Mouse (Mus musculus): Measurements from ENCODE around the gene Rundc3a. TPM values are rescaled to one million over a fixed set of nuclear protein-coding genes. Genes with fewer than 3 reads are reported as not detected.

The Rundc3a gene
- polyA plus RNA-seq (2014; fragmentation: Nextera tagmentation; extraction: Ambion mirVana): 115 and 125 TPM in 2 replicates

GRCm38 (mm10) chr11:102393238-102393634 lies at the start of gene Rundc3a:
Gene Rundc3a (plus strand): TSS chr11:102393403.
- Histone ChIP-seq H3K4me3 (ENCODE audit: low read depth, low read length) (peak within 1 kb of the TSS; percentile 83), H3K9ac (ENCODE audit: low read length) (peak within 1 kb of the TSS; percentile 88), H3K9me3 (replicated peaks; ENCODE audit: control insufficient read depth, low read length) (no peaks in the 10 kb centered on the region), H3K27me3 (replicated peaks; ENCODE audit: control insufficient read depth, insufficient read depth, low read length) (no peaks in the 10 kb centered on the region), H3K4me1 (ENCODE audit: control insufficient read depth, insufficient read depth, low read length) (peaks cover 32% of the 10 kb centered on the region), H3K4me2 (ENCODE audit: low read length) (peak within 1 kb of the TSS; percentile 78), H3K27ac (ENCODE audit: low read depth, low read length) (peak within 1 kb of the TSS; percentile 96), H3K36me3 (ENCODE audit: control insufficient read depth, insufficient read depth, low read length) (peaks cover 4% of the 10 kb centered on the region; the same call in 1 of the 2 replicates)
- DNase-seq (ENCODE audit: low spot score) (peak; percentile 97), ATAC-seq (peak; percentile 94)
- 1% methylated on average over 28 of the region's 34 CpGs for WGBS

GRCm38 (mm10) chr11:102344458-102344857 lies 48.7 kb upstream of the Rundc3a start:
- H3K9me3 ChIP-seq (replicated peaks; ENCODE audit: control insufficient read depth, low read length): no peaks in the 10 kb centered on the region
- no peak overlapping the region for H3K27ac ChIP-seq (ENCODE audit: low read depth, low read length)
- no peaks in the 10 kb centered on the region for H3K36me3 ChIP-seq (ENCODE audit: control insufficient read depth, insufficient read depth, low read length)
- DNase-seq (ENCODE audit: low spot score) (no peak), ATAC-seq (no peak)
- H3K4me3 ChIP-seq (ENCODE audit: low read depth, low read length): no peak overlapping the region
- no peak overlapping the region for H3K4me2 ChIP-seq (ENCODE audit: low read length)
- 90% methylated on average over 3 of the region's 3 CpGs for WGBS
- H3K4me1 ChIP-seq (ENCODE audit: control insufficient read depth, insufficient read depth, low read length): no peaks in the 10 kb centered on the region
- no peak overlapping the region for H3K9ac ChIP-seq (ENCODE audit: low read length)
- H3K27me3 ChIP-seq (replicated peaks; ENCODE audit: control insufficient read depth, insufficient read depth, low read length): no peaks in the 10 kb centered on the region

GRCm38 (mm10) chr11:102346926-102347325 lies 46.3 kb upstream of the Rundc3a start:
- no peaks in the 10 kb centered on the region for H3K9me3 ChIP-seq (replicated peaks; ENCODE audit: control insufficient read depth, low read length)
- ATAC-seq (no peak), DNase-seq (ENCODE audit: low spot score) (no peak)
- no peak overlapping the region for H3K9ac ChIP-seq (ENCODE audit: low read length)
- 63% methylated on average over 5 of the region's 5 CpGs for WGBS
- no peak overlapping the region for H3K27ac ChIP-seq (ENCODE audit: low read depth, low read length)
- H3K4me3 ChIP-seq (ENCODE audit: low read depth, low read length): no peak overlapping the region
- no peak overlapping the region for H3K4me2 ChIP-seq (ENCODE audit: low read length)
- H3K36me3 ChIP-seq (ENCODE audit: control insufficient read depth, insufficient read depth, low read length): no peaks in the 10 kb centered on the region
- H3K27me3 ChIP-seq (replicated peaks; ENCODE audit: control insufficient read depth, insufficient read depth, low read length): no peaks in the 10 kb centered on the region
- H3K4me1 ChIP-seq (ENCODE audit: control insufficient read depth, insufficient read depth, low read length): no peaks in the 10 kb centered on the region

GRCm38 (mm10) chr11:102347683-102348082 lies 45.5 kb upstream of the Rundc3a start:
- 55% methylated on average over 5 of the region's 5 CpGs for WGBS
- Histone ChIP-seq H3K9ac (ENCODE audit: low read length) (no peak overlapping the region), H3K36me3 (ENCODE audit: control insufficient read depth, insufficient read depth, low read length) (no peaks in the 10 kb centered on the region), H3K27me3 (replicated peaks; ENCODE audit: control insufficient read depth, insufficient read depth, low read length) (no peaks in the 10 kb centered on the region), H3K9me3 (replicated peaks; ENCODE audit: control insufficient read depth, low read length) (no peaks in the 10 kb centered on the region), H3K27ac (ENCODE audit: low read depth, low read length) (no peak overlapping the region), H3K4me1 (ENCODE audit: control insufficient read depth, insufficient read depth, low read length) (no peaks in the 10 kb centered on the region), H3K4me3 (ENCODE audit: low read depth, low read length) (no peak overlapping the region), H3K4me2 (ENCODE audit: low read length) (no peak overlapping the region)
- no peak for DNase-seq (ENCODE audit: low spot score)
- no peak for ATAC-seq

DNA sequence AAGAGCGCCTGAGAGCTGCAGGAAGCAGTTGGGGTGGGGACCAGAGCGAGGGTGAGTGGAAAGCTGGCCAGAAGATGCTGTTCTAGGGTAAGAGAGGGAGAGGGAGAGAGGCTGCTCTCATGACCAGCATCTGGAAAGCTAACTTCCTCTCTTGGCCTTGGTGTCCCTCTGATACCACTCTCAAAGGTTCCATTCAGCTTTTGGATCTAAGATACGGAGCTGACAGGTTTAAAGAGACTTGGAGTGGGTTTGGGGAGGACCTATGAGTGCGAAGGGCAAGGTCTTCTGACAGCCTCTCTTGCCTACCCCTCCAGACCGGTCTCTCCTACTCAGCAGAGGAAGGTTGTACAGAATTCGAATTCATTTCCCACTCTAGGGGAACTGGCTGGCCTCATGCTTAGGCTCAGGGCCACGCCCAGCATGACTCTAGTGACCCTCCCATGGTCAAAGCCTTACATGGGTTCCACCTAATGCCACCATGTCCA lies 45.1 kb upstream of the Rundc3a start:
- Histone ChIP-seq H3K4me1 (ENCODE audit: control insufficient read depth, insufficient read depth, low read length) (no peaks in the 10 kb centered on the region), H3K9ac (ENCODE audit: low read length) (no peak overlapping the region), H3K36me3 (ENCODE audit: control insufficient read depth, insufficient read depth, low read length) (no peaks in the 10 kb centered on the region), H3K27me3 (replicated peaks; ENCODE audit: control insufficient read depth, insufficient read depth, low read length) (no peaks in the 10 kb centered on the region), H3K9me3 (replicated peaks; ENCODE audit: control insufficient read depth, low read length) (no peaks in the 10 kb centered on the region), H3K4me3 (ENCODE audit: low read depth, low read length) (no peak overlapping the region), H3K27ac (ENCODE audit: low read depth, low read length) (no peak overlapping the region), H3K4me2 (ENCODE audit: low read length) (no peak overlapping the region)
- no peak for DNase-seq (ENCODE audit: low spot score)
- no peak for ATAC-seq
- 93% methylated on average over 7 of the region's 7 CpGs for WGBS

DNA sequence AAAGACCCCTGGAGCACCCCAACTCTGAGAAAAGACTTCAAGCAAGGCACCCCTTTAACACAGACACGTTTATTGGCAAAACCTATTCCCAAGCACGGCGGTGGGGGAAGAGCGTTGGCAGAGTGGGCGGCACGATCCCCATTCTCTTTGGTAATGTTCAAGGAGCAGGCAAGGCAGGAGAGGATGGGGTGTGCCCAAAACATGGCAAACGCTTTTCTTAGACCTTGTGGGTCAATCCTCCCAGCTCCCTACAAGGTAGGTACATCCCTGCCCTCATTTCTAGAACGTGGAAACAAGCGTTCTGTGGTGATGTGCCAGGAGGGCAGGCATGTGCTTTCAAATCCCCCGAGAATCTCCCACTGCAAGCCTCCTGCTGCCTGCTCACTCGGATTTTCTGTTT lies 44.4 kb upstream of the Rundc3a start:
- Histone ChIP-seq H3K4me1 (ENCODE audit: control insufficient read depth, insufficient read depth, low read length) (no peaks in the 10 kb centered on the region), H3K27me3 (replicated peaks; ENCODE audit: control insufficient read depth, insufficient read depth, low read length) (no peaks in the 10 kb centered on the region), H3K36me3 (ENCODE audit: control insufficient read depth, insufficient read depth, low read length) (no peaks in the 10 kb centered on the region), H3K27ac (ENCODE audit: low read depth, low read length) (no peak overlapping the region), H3K9ac (ENCODE audit: low read length) (no peak overlapping the region), H3K9me3 (replicated peaks; ENCODE audit: control insufficient read depth, low read length) (no peaks in the 10 kb centered on the region), H3K4me2 (ENCODE audit: low read length) (no peak overlapping the region), H3K4me3 (ENCODE audit: low read depth, low read length) (no peak overlapping the region)
- no peak for ATAC-seq
- 84% methylated on average over 11 of the region's 11 CpGs for WGBS
- DNase-seq (ENCODE audit: low spot score): no peak

DNA sequence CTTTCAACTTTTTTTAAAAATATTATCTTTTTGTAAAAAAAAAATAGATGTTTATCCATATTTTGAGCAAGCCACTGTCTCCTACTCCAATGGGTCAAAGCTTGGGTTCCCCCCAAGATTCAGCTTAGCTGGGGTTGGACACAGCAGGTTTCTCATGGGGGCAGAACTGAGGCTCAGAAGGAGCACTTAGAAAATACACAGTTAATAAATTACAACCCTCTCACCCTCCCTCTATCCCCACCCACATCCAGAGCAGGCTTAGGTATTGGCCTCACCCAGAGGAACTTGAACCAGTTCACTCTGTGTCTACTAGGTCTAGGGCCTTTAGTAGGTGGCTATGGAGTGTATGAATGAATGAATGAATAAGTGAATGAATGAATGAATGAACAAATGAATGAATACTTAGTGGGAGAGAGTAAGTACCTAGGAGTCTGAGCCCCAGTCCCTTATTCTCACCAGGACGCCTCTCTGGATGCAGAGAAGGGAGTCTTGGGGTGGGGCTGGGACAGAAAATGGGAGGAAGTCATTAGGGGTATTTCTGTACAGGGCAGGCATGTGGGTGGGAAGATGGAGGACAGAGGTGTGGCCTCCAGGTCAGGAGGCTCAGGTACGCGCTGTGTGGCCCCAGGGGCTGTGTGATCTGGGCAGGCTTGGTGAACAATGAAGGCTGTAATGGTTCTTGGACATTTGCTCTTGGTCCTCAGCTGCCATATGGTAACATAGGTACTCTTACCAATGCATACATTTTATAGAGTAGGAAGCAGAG lies 43.8 kb upstream of the Rundc3a start:
- Histone ChIP-seq H3K4me3 (ENCODE audit: low read depth, low read length) (no peak overlapping the region), H3K27ac (ENCODE audit: low read depth, low read length) (no peak overlapping the region), H3K4me2 (ENCODE audit: low read length) (no peak overlapping the region), H3K9ac (ENCODE audit: low read length) (no peak overlapping the region), H3K27me3 (replicated peaks; ENCODE audit: control insufficient read depth, insufficient read depth, low read length) (no peaks in the 10 kb centered on the region), H3K4me1 (ENCODE audit: control insufficient read depth, insufficient read depth, low read length) (no peaks in the 10 kb centered on the region), H3K9me3 (replicated peaks; ENCODE audit: control insufficient read depth, low read length) (no peaks in the 10 kb centered on the region), H3K36me3 (ENCODE audit: control insufficient read depth, insufficient read depth, low read length) (no peaks in the 10 kb centered on the region)
- no peak for ATAC-seq
- no peak for DNase-seq (ENCODE audit: low spot score)
- 88% methylated on average over 3 of the region's 3 CpGs for WGBS

GRCm38 (mm10) chr11:102350416-102350815 lies 42.8 kb upstream of the Rundc3a start:
- H3K27ac ChIP-seq (ENCODE audit: low read depth, low read length): no peak overlapping the region
- ATAC-seq: no peak
- no peak overlapping the region for H3K4me3 ChIP-seq (ENCODE audit: low read depth, low read length)
- H3K9me3 ChIP-seq (replicated peaks; ENCODE audit: control insufficient read depth, low read length): no peaks in the 10 kb centered on the region
- no peak for DNase-seq (ENCODE audit: low spot score)
- no peak overlapping the region for H3K9ac ChIP-seq (ENCODE audit: low read length)
- no peaks in the 10 kb centered on the region for H3K4me1 ChIP-seq (ENCODE audit: control insufficient read depth, insufficient read depth, low read length)
- no peak overlapping the region for H3K4me2 ChIP-seq (ENCODE audit: low read length)
- H3K27me3 ChIP-seq (replicated peaks; ENCODE audit: control insufficient read depth, insufficient read depth, low read length): no peaks in the 10 kb centered on the region
- H3K36me3 ChIP-seq (ENCODE audit: control insufficient read depth, insufficient read depth, low read length): no peaks in the 10 kb centered on the region
- WGBS: 93% methylated on average over 4 of the region's 4 CpGs

GRCm38 (mm10) chr11:102350981-102351523 lies 42.2 kb upstream of the Rundc3a start:
- H3K4me3 ChIP-seq (ENCODE audit: low read depth, low read length): no peak overlapping the region
- 89% methylated on average over 17 of the region's 17 CpGs for WGBS

More at GRCm38 (mm10) chr11:102350981-102351523, 42.2 kb upstream of the Rundc3a start:
- ATAC-seq (no peak), DNase-seq (ENCODE audit: low spot score) (no peak)
- Histone ChIP-seq H3K4me2 (ENCODE audit: low read length) (no peak overlapping the region), H3K4me1 (ENCODE audit: control insufficient read depth, insufficient read depth, low read length) (no peaks in the 10 kb centered on the region), H3K9me3 (replicated peaks; ENCODE audit: control insufficient read depth, low read length) (no peaks in the 10 kb centered on the region), H3K36me3 (ENCODE audit: control insufficient read depth, insufficient read depth, low read length) (no peaks in the 10 kb centered on the region), H3K27me3 (replicated peaks; ENCODE audit: control insufficient read depth, insufficient read depth, low read length) (no peaks in the 10 kb centered on the region), H3K9ac (ENCODE audit: low read length) (no peak overlapping the region), H3K27ac (ENCODE audit: low read depth, low read length) (no peak overlapping the region)
